Mouse (Mus musculus) liver, adult 2 months (tissue): Measurements from ENCODE around the gene Myh6. TPM values are rescaled to one million over a fixed set of nuclear protein-coding genes. Genes with fewer than 3 reads are reported as not detected.
"Not testable (repeated sequence)": the region's sequence is repeated elsewhere in the genome, so short reads cannot be mapped to it uniquely, and the experiment has no call there.

Experiments
- DNase-seq: peaks from one replicate; pipeline ENCODE4 v3.0.0-alpha.2; 2011; ENCODE audit warnings: low read depth, low spot score; ENCODE audit errors: extremely low read depth
- H3K27ac ChIP-seq: fragments of 200-500 bp; replicated peaks from 2 replicates; pipeline ENCODE4 v1.5.1; 2012; ENCODE audit warnings: low read depth, mild to moderate bottlenecking, control low read depth, inconsistent platforms, low read length; ENCODE audit not compliant: insufficient read depth
- H3K27me3 ChIP-seq: fragments of 200-500 bp; 2 replicates; pipeline ENCODE4 v1.6.1; 2012; ENCODE audit warnings: mild to moderate bottlenecking, moderate library complexity, low read length, inconsistent platforms; ENCODE audit not compliant: control insufficient read depth, insufficient read depth
- H3K36me3 ChIP-seq: fragments of 200-500 bp; 2 replicates; pipeline ENCODE4 v1.6.1; 2012; ENCODE audit warnings: low read length, inconsistent platforms; ENCODE audit not compliant: control insufficient read depth, insufficient read depth
- H3K4me1 ChIP-seq: fragments of 200-500 bp; 2 replicates; pipeline ENCODE4 v1.6.1; 2011; ENCODE audit warnings: low read length; ENCODE audit not compliant: control insufficient read depth, insufficient read depth
- H3K4me3 ChIP-seq: fragments of 200-500 bp; 2 replicates; pipeline ENCODE4 v1.5.1; 2011; ENCODE audit warnings: low read depth, mild to moderate bottlenecking, control low read depth, low read length, moderate library complexity; ENCODE audit not compliant: insufficient read depth
- H3K79me2 ChIP-seq: fragments of 200-500 bp; 2 replicates; pipeline ENCODE4 v1.6.1; 2012; ENCODE audit warnings: inconsistent platforms, mild to moderate bottlenecking, low read length, moderate library complexity; ENCODE audit not compliant: control insufficient read depth, insufficient read depth
- H3K9ac ChIP-seq: fragments of 200-500 bp; 2 replicates; pipeline ENCODE4 v1.6.1; 2012; ENCODE audit warnings: low read depth, mild to moderate bottlenecking, control low read depth, inconsistent platforms, low read length
- CTCF ChIP-seq: fragments of 200-500 bp; IDR thresholded peaks from 2 replicates; pipeline ENCODE4 v1.5.1; 2011; ENCODE audit warnings: low read depth, low read length, control low read depth
- POLR2A ChIP-seq: fragments of 200-500 bp; IDR thresholded peaks from 2 replicates; pipeline ENCODE4 v1.6.1; 2011; ENCODE audit warnings: low read length, control low read depth; ENCODE audit not compliant: insufficient read depth; ENCODE audit errors: extremely low read depth
- WGBS: fragments of 180-500 bp; shearing (Covaris S2); methylation state at CpG from one replicate; pipeline ENCODE4 v1.1.7; 2018; 5-methylcytosine and 5-hydroxymethylcytosine counted together
- polyA plus RNA-seq: library from polyadenylated mRNA; depleted of rRNA; stranded (reverse); fragments of >200 nt; gene quantifications from 2 replicates; pipeline ENCODE4 v1.2.3, GENCODE M21; 2012
- total RNA-seq: library from RNA; depleted of rRNA; stranded (reverse); fragments of >200 nt; gene quantifications from 2 replicates; pipeline ENCODE4 v1.2.3, GENCODE M21; 2014

The Myh6 gene
- total and polyA plus RNA-seq, 2 experiments: 0.02 TPM; not detected in 1

- 48% methylated on average over 1 of the region's 1 CpGs for WGBS
- H3K27ac ChIP-seq: no peak within 1 kb of the TSS
- H3K27me3 ChIP-seq: no peaks in the 10 kb centered on the region
- TF ChIP-seq POLR2A: no peak
- no peak for TF ChIP-seq CTCF
- H3K79me2 ChIP-seq: no peaks in the 10 kb centered on the region
- no peaks in the 10 kb centered on the region for H3K36me3 ChIP-seq
- H3K4me3 ChIP-seq: no peak within 1 kb of the TSS
- no peak for DNase-seq
- no peak within 1 kb of the TSS for H3K9ac ChIP-seq
- no peaks in the 10 kb centered on the region for H3K4me1 ChIP-seq
Measured at GRCm38 (mm10) chr14:54976633-54977032, 9.9 kb upstream of the Myh6 start, which contains the start of gene Gm17428. TSS of gene Gm17428 (plus strand) at chr14:54976933.

- Histone ChIP-seq H3K27me3 (no peaks in the 10 kb centered on the region), H3K4me3 (no peak overlapping the region), H3K36me3 (no peaks in the 10 kb centered on the region), H3K4me1 (no peaks in the 10 kb centered on the region), H3K79me2 (no peaks in the 10 kb centered on the region), H3K27ac (no peak overlapping the region), H3K9ac (no peak overlapping the region)
- no peak for DNase-seq
- no peak for TF ChIP-seq POLR2A
- no peak for TF ChIP-seq CTCF
- WGBS: 77% methylated on average over 6 of the region's 6 CpGs
Measured at GRCm38 (mm10) chr14:54974068-54974791, 7.5 kb upstream of the Myh6 start.

- H3K4me3 ChIP-seq, H3K27ac ChIP-seq, H3K79me2 ChIP-seq, H3K27me3 ChIP-seq, H3K4me1 ChIP-seq, DNase-seq, H3K36me3 ChIP-seq, H3K9ac ChIP-seq: not testable (repeated sequence)
- 93% methylated on average over 11 of the region's 11 CpGs for WGBS
Measured at GRCm38 (mm10) chr14:54972786-54973185, 6.1 kb upstream of the Myh6 start.

GRCm38 (mm10) chr14:54968344-54968743, 1.6 kb upstream of the Myh6 start:
- H3K27me3 ChIP-seq: no peaks in the 10 kb centered on the region
- peak; percentile 1 for DNase-seq
- no peaks in the 10 kb centered on the region for H3K4me1 ChIP-seq
- no peak overlapping the region for H3K27ac ChIP-seq
- H3K9ac ChIP-seq: no peak overlapping the region
- H3K36me3 ChIP-seq: no peaks in the 10 kb centered on the region
- H3K79me2 ChIP-seq: no peaks in the 10 kb centered on the region
- no peak overlapping the region for H3K4me3 ChIP-seq
- TF ChIP-seq POLR2A: no peak
- TF ChIP-seq CTCF: no peak

- 91% methylated on average over 3 of the region's 3 CpGs for WGBS
- no peak overlapping the region for H3K4me3 ChIP-seq
- H3K4me1 ChIP-seq: no peaks in the 10 kb centered on the region
- DNase-seq: no peak
- no peak overlapping the region for H3K27ac ChIP-seq
- no peaks in the 10 kb centered on the region for H3K79me2 ChIP-seq
- H3K27me3 ChIP-seq: no peaks in the 10 kb centered on the region
- H3K9ac ChIP-seq: no peak overlapping the region
- TF ChIP-seq CTCF (no peak), POLR2A (no peak)
- no peaks in the 10 kb centered on the region for H3K36me3 ChIP-seq
Measured at GRCm38 (mm10) chr14:54967874-54968273, 1.1 kb upstream of the Myh6 start.

GRCm38 (mm10) chr14:54965631-54966030, 1.1 kb downstream of the Myh6 start:
- 57% methylated on average over 6 of the region's 6 CpGs for WGBS
- TF ChIP-seq CTCF (no peak), POLR2A (no peak)
- no peak overlapping the region for H3K4me3 ChIP-seq
- H3K4me1 ChIP-seq: no peaks in the 10 kb centered on the region
- no peak for DNase-seq
- no peaks in the 10 kb centered on the region for H3K79me2 ChIP-seq
- H3K36me3 ChIP-seq: no peaks in the 10 kb centered on the region
- H3K27me3 ChIP-seq: no peaks in the 10 kb centered on the region
- H3K9ac ChIP-seq: no peak overlapping the region
- H3K27ac ChIP-seq: no peak overlapping the region
